Mouse (Mus musculus): ENCODE data around the gene Rprm. TPM values are rescaled to one million over a fixed set of nuclear protein-coding genes. Genes with fewer than 3 reads are reported as not detected.

The Rprm gene
- polyA plus RNA-seq (2015; fragmentation: Nextera tagmentation; extraction: Ambion mirVana), result 4.6 and 6.3 TPM in 2 replicates

DNA sequence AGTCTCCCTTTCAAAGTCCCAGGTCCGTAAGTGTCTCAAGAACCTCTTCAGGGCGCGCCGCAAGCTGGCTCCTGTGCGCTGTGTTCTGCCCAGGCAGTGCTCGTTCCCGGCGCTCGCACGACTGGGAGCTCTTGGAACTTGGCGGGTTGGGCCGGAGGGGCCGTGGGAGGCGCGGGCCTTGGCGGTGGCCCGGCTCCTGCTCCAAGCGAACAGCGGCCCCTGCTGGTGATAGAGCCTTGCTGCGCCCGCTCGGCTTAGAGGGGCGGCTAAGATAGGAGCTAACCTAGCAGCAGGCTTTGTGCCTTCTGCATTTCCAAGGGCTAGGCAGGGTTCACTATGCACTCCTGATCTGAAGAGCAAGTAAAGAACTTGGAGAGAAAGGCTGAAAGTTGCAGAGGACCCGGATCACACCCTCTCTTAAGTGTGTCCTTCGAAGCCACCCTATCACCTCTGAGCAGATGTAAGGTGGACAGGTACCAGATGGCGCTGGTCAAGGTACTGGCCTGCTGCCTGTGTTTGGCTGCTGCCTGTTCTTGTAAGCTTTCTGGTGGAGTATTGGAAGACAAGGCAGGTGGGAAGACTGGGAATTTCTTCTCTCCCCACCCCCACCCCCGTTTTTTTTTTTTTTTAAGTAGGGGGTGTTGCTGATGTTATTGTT lies at the start of gene Rprm:
Gene Rprm, minus strand, starts transcription at position 123 of the 658 bp plus-strand sequence.
- H3K27me3 ChIP-seq (replicated peaks; ENCODE audit: control insufficient read depth, insufficient read depth, low read length), result peaks cover 13% of the 10 kb centered on the region
- 4% methylated on average over 27 of the region's 27 CpGs for WGBS
- H3K36me3 ChIP-seq (ENCODE audit: control insufficient read depth, insufficient read depth, low read length), result no peaks in the 10 kb centered on the region
- ATAC-seq, result peak; percentile 98
- H3K9me3 ChIP-seq (ENCODE audit: control insufficient read depth, low read length), result no peaks in the 10 kb centered on the region
- H3K9ac ChIP-seq (ENCODE audit: low read depth, low read length), result peak within 1 kb of the TSS; percentile 58
- H3K4me2 ChIP-seq (ENCODE audit: low read depth, low read length), result peak within 1 kb of the TSS; percentile 93
- peak within 1 kb of the TSS; percentile 56 for H3K4me3 ChIP-seq (ENCODE audit: low read length)
- no peak within 1 kb of the TSS for H3K27ac ChIP-seq (ENCODE audit: low read length)
- peaks cover 13% of the 10 kb centered on the region; the same call in 1 of the 2 replicates for H3K4me1 ChIP-seq (ENCODE audit: control insufficient read depth, insufficient read depth, low read length)

GRCm38 (mm10) chr2:54119305-54119704 lies 34.0 kb upstream of the Rprm start:
- H3K27ac ChIP-seq (ENCODE audit: low read length), result no peak overlapping the region
- H3K9ac ChIP-seq (ENCODE audit: low read depth, low read length), result no peak overlapping the region
- WGBS, result 72% methylated on average over 6 of the region's 6 CpGs
- H3K9me3 ChIP-seq (ENCODE audit: control insufficient read depth, low read length), result no peaks in the 10 kb centered on the region
- H3K4me3 ChIP-seq (ENCODE audit: low read length), result no peak overlapping the region
- no peaks in the 10 kb centered on the region for H3K36me3 ChIP-seq (ENCODE audit: control insufficient read depth, insufficient read depth, low read length)
- H3K4me1 ChIP-seq (ENCODE audit: control insufficient read depth, insufficient read depth, low read length), result no peaks in the 10 kb centered on the region
- ATAC-seq, result no peak
- no peaks in the 10 kb centered on the region for H3K27me3 ChIP-seq (replicated peaks; ENCODE audit: control insufficient read depth, insufficient read depth, low read length)
- no peak overlapping the region for H3K4me2 ChIP-seq (ENCODE audit: low read depth, low read length)

GRCm38 (mm10) chr2:54118881-54119280 lies 33.5 kb upstream of the Rprm start:
- H3K4me3 ChIP-seq (ENCODE audit: low read length), result no peak overlapping the region
- H3K4me2 ChIP-seq (ENCODE audit: low read depth, low read length), result no peak overlapping the region
- H3K4me1 ChIP-seq (ENCODE audit: control insufficient read depth, insufficient read depth, low read length), result no peaks in the 10 kb centered on the region
- H3K9me3 ChIP-seq (ENCODE audit: control insufficient read depth, low read length), result no peaks in the 10 kb centered on the region
- WGBS, result 20% methylated on average over 3 of the region's 3 CpGs
- no peak for ATAC-seq
- H3K27me3 ChIP-seq (replicated peaks; ENCODE audit: control insufficient read depth, insufficient read depth, low read length), result no peaks in the 10 kb centered on the region
- H3K9ac ChIP-seq (ENCODE audit: low read depth, low read length), result no peak overlapping the region
- H3K36me3 ChIP-seq (ENCODE audit: control insufficient read depth, insufficient read depth, low read length), result no peaks in the 10 kb centered on the region
- H3K27ac ChIP-seq (ENCODE audit: low read length), result no peak overlapping the region

- no peak for ATAC-seq
- H3K27me3 ChIP-seq (replicated peaks; ENCODE audit: control insufficient read depth, insufficient read depth, low read length), result no peaks in the 10 kb centered on the region
- no peak overlapping the region for H3K27ac ChIP-seq (ENCODE audit: low read length)
- no peak overlapping the region for H3K4me3 ChIP-seq (ENCODE audit: low read length)
- H3K9me3 ChIP-seq (ENCODE audit: control insufficient read depth, low read length), result no peaks in the 10 kb centered on the region
- WGBS, result 65% methylated on average over 2 of the region's 2 CpGs
- H3K4me1 ChIP-seq (ENCODE audit: control insufficient read depth, insufficient read depth, low read length), result no peaks in the 10 kb centered on the region
- H3K9ac ChIP-seq (ENCODE audit: low read depth, low read length), result no peak overlapping the region
- H3K4me2 ChIP-seq (ENCODE audit: low read depth, low read length), result no peak overlapping the region
- H3K36me3 ChIP-seq (ENCODE audit: control insufficient read depth, insufficient read depth, low read length), result no peaks in the 10 kb centered on the region
Measured at GRCm38 (mm10) chr2:54111294-54111693, 25.9 kb upstream of the Rprm start.

GRCm38 (mm10) chr2:54106232-54106726 lies 20.9 kb upstream of the Rprm start:
- Histone ChIP-seq H3K4me3 (ENCODE audit: low read length) (no peak overlapping the region), H3K9me3 (ENCODE audit: control insufficient read depth, low read length) (no peaks in the 10 kb centered on the region), H3K4me2 (ENCODE audit: low read depth, low read length) (no peak overlapping the region), H3K36me3 (ENCODE audit: control insufficient read depth, insufficient read depth, low read length) (no peaks in the 10 kb centered on the region), H3K9ac (ENCODE audit: low read depth, low read length) (no peak overlapping the region), H3K4me1 (ENCODE audit: control insufficient read depth, insufficient read depth, low read length) (no peaks in the 10 kb centered on the region), H3K27ac (ENCODE audit: low read length) (no peak overlapping the region), H3K27me3 (replicated peaks; ENCODE audit: control insufficient read depth, insufficient read depth, low read length) (no peaks in the 10 kb centered on the region)
- 77% methylated on average over 1 of the region's 1 CpGs for WGBS
- ATAC-seq, result no peak

DNA sequence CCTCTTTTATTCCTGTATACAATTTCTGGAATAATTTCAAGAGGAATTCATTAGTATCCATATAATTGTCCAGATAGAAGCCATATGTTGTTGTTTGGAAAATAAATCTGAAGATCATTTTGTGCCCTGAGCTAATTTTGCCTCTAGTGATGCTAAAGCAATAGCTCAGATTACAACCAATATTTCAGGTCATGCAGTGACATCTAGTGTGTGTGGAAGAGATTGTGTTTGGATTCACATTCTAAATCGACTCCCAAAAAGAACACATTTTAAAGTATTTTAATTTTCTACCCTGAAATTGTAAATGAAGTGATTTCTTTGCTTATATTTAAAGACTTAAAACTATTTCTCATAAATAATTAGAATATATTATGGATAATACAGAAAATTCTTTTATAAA lies 14.6 kb upstream of the Rprm start:
- Histone ChIP-seq H3K27me3 (replicated peaks; ENCODE audit: control insufficient read depth, insufficient read depth, low read length) (no peaks in the 10 kb centered on the region), H3K4me1 (ENCODE audit: control insufficient read depth, insufficient read depth, low read length) (no peaks in the 10 kb centered on the region), H3K27ac (ENCODE audit: low read length) (no peak overlapping the region), H3K4me2 (ENCODE audit: low read depth, low read length) (no peak overlapping the region), H3K9ac (ENCODE audit: low read depth, low read length) (no peak overlapping the region), H3K9me3 (ENCODE audit: control insufficient read depth, low read length) (no peaks in the 10 kb centered on the region), H3K36me3 (ENCODE audit: control insufficient read depth, insufficient read depth, low read length) (no peaks in the 10 kb centered on the region), H3K4me3 (ENCODE audit: low read length) (no peak overlapping the region)
- ATAC-seq, result no peak
- WGBS, result 68% methylated on average over 1 of the region's 1 CpGs

- no peak overlapping the region for H3K4me3 ChIP-seq (ENCODE audit: low read length)
- H3K27me3 ChIP-seq (replicated peaks; ENCODE audit: control insufficient read depth, insufficient read depth, low read length), result no peaks in the 10 kb centered on the region
- no peak overlapping the region for H3K27ac ChIP-seq (ENCODE audit: low read length)
- no peak overlapping the region for H3K4me2 ChIP-seq (ENCODE audit: low read depth, low read length)
- H3K4me1 ChIP-seq (ENCODE audit: control insufficient read depth, insufficient read depth, low read length), result no peaks in the 10 kb centered on the region
- WGBS, result 91% methylated on average over 3 of the region's 3 CpGs
- no peak for ATAC-seq
- H3K9me3 ChIP-seq (ENCODE audit: control insufficient read depth, low read length), result no peaks in the 10 kb centered on the region
- H3K36me3 ChIP-seq (ENCODE audit: control insufficient read depth, insufficient read depth, low read length), result no peaks in the 10 kb centered on the region
- H3K9ac ChIP-seq (ENCODE audit: low read depth, low read length), result no peak overlapping the region
Measured at GRCm38 (mm10) chr2:54092616-54093015, 7.3 kb upstream of the Rprm start.

GRCm38 (mm10) chr2:54086254-54086653 lies 902 bp upstream of the Rprm start:
- peaks cover 13% of the 10 kb centered on the region for H3K27me3 ChIP-seq (replicated peaks; ENCODE audit: control insufficient read depth, insufficient read depth, low read length)
- ATAC-seq, result no peak
- no peak overlapping the region for H3K4me2 ChIP-seq (ENCODE audit: low read depth, low read length)
- no peaks in the 10 kb centered on the region for H3K9me3 ChIP-seq (ENCODE audit: control insufficient read depth, low read length)
- H3K36me3 ChIP-seq (ENCODE audit: control insufficient read depth, insufficient read depth, low read length), result no peaks in the 10 kb centered on the region
- no peak overlapping the region for H3K9ac ChIP-seq (ENCODE audit: low read depth, low read length)
- no peak overlapping the region for H3K27ac ChIP-seq (ENCODE audit: low read length)
- no peak overlapping the region for H3K4me3 ChIP-seq (ENCODE audit: low read length)
- WGBS, result 64% methylated on average over 4 of the region's 4 CpGs
- peaks cover 13% of the 10 kb centered on the region; the same call in 1 of the 2 replicates for H3K4me1 ChIP-seq (ENCODE audit: control insufficient read depth, insufficient read depth, low read length)

DNA sequence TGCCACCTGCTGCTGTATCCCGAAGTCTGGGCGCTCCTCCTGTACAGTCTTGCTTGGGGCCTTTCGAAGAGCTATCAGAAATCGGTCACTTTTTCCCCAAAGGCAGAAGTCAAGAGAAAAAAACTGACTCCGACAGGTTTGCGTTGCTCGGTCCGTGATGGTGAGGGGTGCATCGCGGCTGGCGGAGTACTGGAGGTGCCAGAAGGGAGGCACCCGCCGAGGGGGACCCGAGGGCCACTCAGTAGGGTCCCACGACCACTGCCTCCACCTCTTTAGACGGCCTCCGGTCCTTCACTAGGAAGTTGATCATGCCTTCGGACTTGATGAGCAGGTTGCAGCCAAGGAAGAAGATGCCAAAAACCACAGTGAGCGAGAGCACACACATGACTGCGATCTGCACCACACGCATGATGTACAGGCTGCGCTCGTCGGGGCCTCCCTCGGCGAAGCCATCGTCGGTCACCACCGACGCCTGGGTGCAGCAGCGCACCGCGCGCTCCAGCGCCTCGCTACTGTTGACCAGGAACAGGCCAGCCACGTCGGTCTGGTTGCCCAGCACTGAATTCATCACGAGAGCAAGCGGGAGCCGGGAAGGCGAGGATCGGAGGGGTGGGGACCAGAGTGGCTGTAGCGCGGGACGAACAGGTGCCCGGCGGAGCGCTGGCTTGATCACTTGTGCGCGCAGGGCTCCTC lies 469 bp downstream of the Rprm start:
- H3K4me2 ChIP-seq (ENCODE audit: low read depth, low read length), result peak overlapping the region; percentile 93
- peaks cover 13% of the 10 kb centered on the region; the same call in 1 of the 2 replicates for H3K4me1 ChIP-seq (ENCODE audit: control insufficient read depth, insufficient read depth, low read length)
- H3K9me3 ChIP-seq (ENCODE audit: control insufficient read depth, low read length), result no peaks in the 10 kb centered on the region
- H3K9ac ChIP-seq (ENCODE audit: low read depth, low read length), result peak overlapping the region; percentile 58
- 1% methylated on average over 51 of the region's 51 CpGs for WGBS
- peak; percentile 84 for ATAC-seq
- H3K27ac ChIP-seq (ENCODE audit: low read length), result no peak overlapping the region
- no peaks in the 10 kb centered on the region for H3K36me3 ChIP-seq (ENCODE audit: control insufficient read depth, insufficient read depth, low read length)
- peaks cover 13% of the 10 kb centered on the region for H3K27me3 ChIP-seq (replicated peaks; ENCODE audit: control insufficient read depth, insufficient read depth, low read length)
- peak overlapping the region; percentile 56 for H3K4me3 ChIP-seq (ENCODE audit: low read length)
